Mouse (Mus musculus) cortical plate, adult 2 months (tissue): ENCODE results near the gene Scnn1b.

Experiments used
- CTCF ChIP-seq: fragments of 200-500 bp; IDR thresholded peaks from 2 replicates; pipeline ENCODE4 v1.5.1; 2011; ENCODE audit warnings: mild to moderate bottlenecking, control low read depth, low read length; ENCODE audit not compliant: insufficient read depth; ENCODE audit errors: extremely low read depth
- POLR2A ChIP-seq: fragments of 200-500 bp; IDR thresholded peaks from 2 replicates; pipeline ENCODE4 v1.6.1; 2011; ENCODE audit warnings: mild to moderate bottlenecking, low read length, control low read depth; ENCODE audit not compliant: insufficient read depth; ENCODE audit errors: extremely low read depth

DNA sequence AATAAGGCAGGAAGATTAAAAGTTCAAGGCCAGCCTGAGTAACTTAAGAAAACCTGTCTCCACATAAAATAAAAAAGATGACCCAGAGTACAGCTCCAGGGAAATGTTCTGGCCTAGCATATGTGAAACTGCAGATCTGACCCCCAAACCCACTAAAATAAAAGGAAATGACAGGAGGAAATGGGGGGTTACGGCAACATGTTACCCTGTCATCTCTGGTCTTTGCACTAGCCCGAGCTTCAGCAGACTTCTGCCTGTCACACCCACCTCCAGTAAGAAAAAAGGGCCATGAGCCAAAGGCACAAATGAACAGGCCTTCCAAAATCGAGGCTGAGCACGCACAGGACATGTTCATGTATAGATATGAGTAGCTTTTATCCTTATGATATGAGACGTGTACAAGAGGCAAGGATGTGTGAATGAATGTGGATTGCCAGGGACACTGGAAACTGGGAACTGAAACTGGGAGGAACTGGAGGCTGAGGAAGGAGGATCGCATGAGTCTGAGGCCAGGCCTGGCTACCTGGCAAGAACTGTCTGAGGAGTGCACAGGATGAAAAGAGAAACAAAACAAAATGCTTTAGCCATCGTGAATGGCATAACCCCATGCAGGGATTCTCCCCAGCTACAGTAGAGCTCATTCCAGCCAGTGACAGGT lies 97.2 kb downstream of the Scnn1b start:
- TF ChIP-seq CTCF: no peak
- TF ChIP-seq POLR2A: no peak
